In genomic region chr6:86366125-86366852, GRCm38 (mm10) we compare ENCODE assay signal across 8 mouse cellular contexts. TPM values are rescaled to one million over a fixed set of nuclear protein-coding genes. Genes with fewer than 3 reads are reported as not detected.
A peak's percentile ranks its signal among the peaks of the same experiment; 100 is the strongest.
DNase-seq lines count a peak whose midpoint lies in the region; ATAC-seq lines count a peak whose summit lies in the region.

No protein-coding gene starts in this region.

- peak overlapping the region; percentile 80 for H3K4me3 ChIP-seq in heart, embryonic 10.5 days
- peak overlapping the region; percentile 68 for H3K4me3 ChIP-seq in kidney, embryonic 14.5 days (ENCODE audit: low read length)
- H3K4me3 ChIP-seq in liver, embryonic 11.5 days (ENCODE audit: low read depth, low read length), result peak overlapping the region; percentile 80
- peak overlapping the region; percentile 66 for H3K4me3 ChIP-seq in neural tube, embryonic 12.5 days

- peaks cover 17% of the 10 kb centered on the region for H3K4me1 ChIP-seq in heart, embryonic 10.5 days
- peaks cover 14% of the 10 kb centered on the region for H3K4me1 ChIP-seq in kidney, embryonic 14.5 days (ENCODE audit: control insufficient read depth, insufficient read depth, low read length)
- peaks cover 19% of the 10 kb centered on the region for H3K4me1 ChIP-seq in liver, embryonic 11.5 days (replicated peaks; ENCODE audit: control insufficient read depth, insufficient read depth, low read length)
- peaks cover 17% of the 10 kb centered on the region for H3K4me1 ChIP-seq in neural tube, embryonic 12.5 days

- no peaks in the 10 kb centered on the region for H3K9me3 ChIP-seq in heart, embryonic 10.5 days
- H3K9me3 ChIP-seq in kidney, embryonic 14.5 days (ENCODE audit: control insufficient read depth, low read length), result no peaks in the 10 kb centered on the region
- H3K9me3 ChIP-seq in liver, embryonic 11.5 days (ENCODE audit: control insufficient read depth, low read length), result no peaks in the 10 kb centered on the region
- no peaks in the 10 kb centered on the region for H3K9me3 ChIP-seq in neural tube, embryonic 12.5 days

- peak overlapping the region; percentile 83 for H3K9ac ChIP-seq in kidney, embryonic 14.5 days (ENCODE audit: low read depth, low read length)
- H3K9ac ChIP-seq in liver, embryonic 11.5 days (ENCODE audit: low read depth, low read length), result peak overlapping the region; percentile 92
- peak overlapping the region; percentile 77 for H3K9ac ChIP-seq in neural tube, embryonic 12.5 days

- H3K4me2 ChIP-seq in kidney, embryonic 14.5 days (replicated peaks; ENCODE audit: low read depth, low read length), result peak overlapping the region; percentile 75
- peak overlapping the region; percentile 99 for H3K4me2 ChIP-seq in liver, embryonic 11.5 days
- H3K4me2 ChIP-seq in neural tube, embryonic 12.5 days (replicated peaks), result peak overlapping the region; percentile 89

- ATAC-seq in kidney, embryonic 14.5 days (ENCODE audit: low FRiP score, low TSS enrichment), result 0 out of 2 replicates have a peak, but pooled peaks have one; percentile 13
- ATAC-seq in liver, embryonic 11.5 days (replicated peaks; ENCODE audit: low FRiP score), result no peak; the same call in 1 of the 2 replicates
- no peak for ATAC-seq in neural tube, embryonic 12.5 days (ENCODE audit: low FRiP score, low read depth)

- peaks cover 20% of the 10 kb centered on the region for H3K36me3 ChIP-seq in heart, embryonic 10.5 days
- peaks cover 18% of the 10 kb centered on the region; the same call in 1 of the 2 replicates for H3K36me3 ChIP-seq in kidney, embryonic 14.5 days (ENCODE audit: control insufficient read depth, insufficient read depth, low read length)
- peaks cover 3% of the 10 kb centered on the region; the same call in 1 of the 2 replicates for H3K36me3 ChIP-seq in liver, embryonic 11.5 days (ENCODE audit: control insufficient read depth, insufficient read depth, low read length)
- H3K36me3 ChIP-seq in neural tube, embryonic 12.5 days, result peaks cover 10% of the 10 kb centered on the region

- WGBS in heart, embryonic 10.5 days, result 43% methylated on average over 25 of the region's 25 CpGs
- WGBS in kidney, embryonic 14.5 days, result 44% methylated on average over 25 of the region's 25 CpGs
- WGBS in liver, embryonic 11.5 days, result 42% methylated on average over 25 of the region's 25 CpGs
- WGBS in neural tube, embryonic 12.5 days, result 46% methylated on average over 25 of the region's 25 CpGs

- peak; percentile 2 for DNase-seq in spleen, adult 12 weeks (ENCODE audit: low spot score)
- no peak for DNase-seq in spleen, postnatal 14 days (ENCODE audit: low spot score in 2 of 2)
- peak; percentile 77 for DNase-seq in cerebellum, adult 9-11 months
- DNase-seq in heart, embryonic 10.5 days (ENCODE audit: low spot score), result no peak
- peak; percentile 47 for DNase-seq in liver, embryonic 11.5 days (ENCODE audit: low spot score)
- no peak for DNase-seq in embryo, embryonic 11 days

- H3K27ac ChIP-seq in heart, embryonic 10.5 days, result peak overlapping the region; percentile 92
- peak overlapping the region; percentile 56; the same call in 1 of the 2 replicates for H3K27ac ChIP-seq in kidney, embryonic 14.5 days (ENCODE audit: low read depth, low read length)
- H3K27ac ChIP-seq in liver, embryonic 11.5 days (ENCODE audit: low read depth, low read length), result peak overlapping the region; percentile 79
- no peak overlapping the region for H3K27ac ChIP-seq in neural tube, embryonic 12.5 days

- H3K27me3 ChIP-seq in heart, embryonic 10.5 days (ENCODE audit: insufficient read depth, poor library complexity, severe bottlenecking), result no peaks in the 10 kb centered on the region
- H3K27me3 ChIP-seq in kidney, embryonic 14.5 days (ENCODE audit: control insufficient read depth, insufficient read depth, low read length), result no peaks in the 10 kb centered on the region
- no peaks in the 10 kb centered on the region for H3K27me3 ChIP-seq in liver, embryonic 11.5 days (replicated peaks; ENCODE audit: control insufficient read depth, insufficient read depth, low read length)
- H3K27me3 ChIP-seq in neural tube, embryonic 12.5 days (replicated peaks), result no peaks in the 10 kb centered on the region

RNA-seq across cellular contexts. Expression of gene Fam136a, which starts 0.8 kb away (rescaled TPM):
- polyA plus RNA-seq in heart, embryonic 10.5 days (2016; fragmentation: Nextera tagmentation; extraction: Ambion mirVana), result 148 and 182 TPM in 2 replicates
- 154 and 156 TPM in 2 replicates for polyA plus RNA-seq in kidney, embryonic 14.5 days (2014; fragmentation: Nextera tagmentation; extraction: Ambion mirVana)
- 188 and 198 TPM in 2 replicates for polyA plus RNA-seq in liver, embryonic 11.5 days (2014; fragmentation: Nextera tagmentation; extraction: Ambion mirVana)
- polyA plus RNA-seq in neural tube, embryonic 12.5 days (2016; fragmentation: Nextera tagmentation; extraction: Ambion mirVana), result 111 and 113 TPM in 2 replicates

RNA-seq across cellular contexts. Expression of gene Snrpg, which starts 4.8 kb away (rescaled TPM):
- polyA plus RNA-seq in heart, embryonic 10.5 days (2016; fragmentation: Nextera tagmentation; extraction: Ambion mirVana), result 410 and 487 TPM in 2 replicates
- 814 and 1,116 TPM in 2 replicates for polyA plus RNA-seq in kidney, embryonic 14.5 days (2014; fragmentation: Nextera tagmentation; extraction: Ambion mirVana)
- polyA plus RNA-seq in liver, embryonic 11.5 days (2014; fragmentation: Nextera tagmentation; extraction: Ambion mirVana), result 741 and 785 TPM in 2 replicates
- 483 and 530 TPM in 2 replicates for polyA plus RNA-seq in neural tube, embryonic 12.5 days (2016; fragmentation: Nextera tagmentation; extraction: Ambion mirVana)

RNA-seq across cellular contexts. Expression of gene Pcyox1, which starts 30.7 kb away (rescaled TPM):
- 55.4 and 57.8 TPM in 2 replicates for polyA plus RNA-seq in heart, embryonic 10.5 days (2016; fragmentation: Nextera tagmentation; extraction: Ambion mirVana)
- polyA plus RNA-seq in kidney, embryonic 14.5 days (2014; fragmentation: Nextera tagmentation; extraction: Ambion mirVana), result 40.9 and 96.4 TPM in 2 replicates
- 57.7 and 66.8 TPM in 2 replicates for polyA plus RNA-seq in liver, embryonic 11.5 days (2014; fragmentation: Nextera tagmentation; extraction: Ambion mirVana)
- 121 and 123 TPM in 2 replicates for polyA plus RNA-seq in neural tube, embryonic 12.5 days (2016; fragmentation: Nextera tagmentation; extraction: Ambion mirVana)

RNA-seq across cellular contexts. Expression of gene Tia1, which starts 37.7 kb away (rescaled TPM):
- polyA plus RNA-seq in heart, embryonic 10.5 days (2016; fragmentation: Nextera tagmentation; extraction: Ambion mirVana), result 144 and 177 TPM in 2 replicates
- 187 and 236 TPM in 2 replicates for polyA plus RNA-seq in kidney, embryonic 14.5 days (2014; fragmentation: Nextera tagmentation; extraction: Ambion mirVana)
- 93.5 and 95.5 TPM in 2 replicates for polyA plus RNA-seq in liver, embryonic 11.5 days (2014; fragmentation: Nextera tagmentation; extraction: Ambion mirVana)
- 333 and 353 TPM in 2 replicates for polyA plus RNA-seq in neural tube, embryonic 12.5 days (2016; fragmentation: Nextera tagmentation; extraction: Ambion mirVana)

Comparison
In these comparisons a context has a peak if more than half of its experiments do, and no peak if none do; other contexts are left out.
1. DNase-seq: peak in spleen, adult 12 weeks (single experiment), cerebellum, adult 9-11 months (single experiment) and liver, embryonic 11.5 days (single experiment); none in spleen, postnatal 14 days (0 of 2), heart, embryonic 10.5 days (single experiment) and embryo, embryonic 11 days (single experiment).
2. Peak in every context shown above with its lines, with median percentiles within 50 percentile points of each other: H3K4me3 ChIP-seq, H3K4me2 ChIP-seq and H3K9ac ChIP-seq.